Mouse (Mus musculus) myocyte (in vitro differentiated cells): Measurements from ENCODE around the gene Lypd1. TPM values are rescaled to one million over a fixed set of nuclear protein-coding genes. Genes with fewer than 3 reads are reported as not detected.

ENCODE experiments used
- H3K27me3 ChIP-seq: one replicate; pipeline ENCODE4 v1.6.1; 2011; ENCODE audit not compliant: control insufficient read depth, insufficient read depth, insufficient read length
- H3K36me3 ChIP-seq: one replicate; pipeline ENCODE4 v1.6.1; 2011; ENCODE audit not compliant: control insufficient read depth, insufficient read depth
- H3K4me2 ChIP-seq: one replicate; pipeline ENCODE4 v1.6.1; 2011; ENCODE audit warnings: low read depth, control low read depth
- H3K4me3 ChIP-seq: one replicate; pipeline ENCODE4 v1.5.1; 2011; ENCODE audit warnings: mild to moderate bottlenecking, control low read depth, moderate library complexity
- H3K79me2 ChIP-seq: one replicate; pipeline ENCODE4 v1.6.1; 2011; ENCODE audit not compliant: control insufficient read depth, insufficient read depth
- H3ac ChIP-seq: one replicate; pipeline ENCODE4 v1.6.1; 2011; ENCODE audit not compliant: control insufficient read depth, insufficient read length
- CEBPB ChIP-seq: IDR thresholded peaks from 2 replicates; pipeline ENCODE4 v1.6.1; 2011; ENCODE audit warnings: mild to moderate bottlenecking, moderate library complexity; ENCODE audit not compliant: poor library complexity, insufficient read depth, severe bottlenecking
- E2F4 ChIP-seq: IDR thresholded peaks from one replicate; pipeline ENCODE4 v1.6.1; 2011; ENCODE audit warnings: mild to moderate bottlenecking, control low read depth, moderate library complexity; ENCODE audit not compliant: insufficient read depth
- MAX ChIP-seq: IDR thresholded peaks from one replicate; pipeline ENCODE4 v1.6.1; 2011; ENCODE audit warnings: low read depth, mild to moderate bottlenecking, control low read depth
- MYOD1 ChIP-seq, 3 experiments: IDR thresholded peaks; one replicate each; pipeline ENCODE4 v1.6.1; 2011; ENCODE audit warnings: control low read depth in 2 of 3, low read depth in 2 of 3, mild to moderate bottlenecking in 2 of 3, moderate library complexity in 1 of 3; ENCODE audit not compliant: insufficient read length in 2 of 3, control insufficient read depth in 1 of 3
- MYOG ChIP-seq, 3 experiments: IDR thresholded peaks; one replicate each; pipeline ENCODE4 v1.6.1; 2011; ENCODE audit warnings: control low read depth in 2 of 3, low read depth in 2 of 3, mild to moderate bottlenecking in 2 of 3; ENCODE audit not compliant: insufficient read length in 2 of 3, control insufficient read depth in 1 of 3, insufficient read depth in 1 of 3
- POLR2A ChIP-seq: IDR thresholded peaks from one replicate; pipeline ENCODE4 v1.6.1; 2011; ENCODE audit warnings: low read depth, mild to moderate bottlenecking, control low read depth, moderate library complexity; ENCODE audit not compliant: insufficient read length
- POLR2AphosphoS2 ChIP-seq: IDR thresholded peaks from one replicate; pipeline ENCODE4 v1.6.1; 2011; ENCODE audit warnings: low read depth, control low read depth; ENCODE audit not compliant: insufficient read length
- REST ChIP-seq: IDR thresholded peaks from one replicate; pipeline ENCODE4 v1.6.1; 2011; ENCODE audit warnings: mild to moderate bottlenecking, control low read depth, moderate library complexity; ENCODE audit not compliant: insufficient read depth, insufficient read length
- SRF ChIP-seq: IDR thresholded peaks from one replicate; pipeline ENCODE4 v1.6.1; 2011; ENCODE audit warnings: low read depth; ENCODE audit not compliant: control insufficient read depth, insufficient read length
- TCF12 ChIP-seq: IDR thresholded peaks from one replicate; pipeline ENCODE4 v1.6.1; 2011; ENCODE audit warnings: mild to moderate bottlenecking, control low read depth; ENCODE audit not compliant: poor library complexity, insufficient read depth, severe bottlenecking
- TCF3 ChIP-seq: IDR thresholded peaks from one replicate; pipeline ENCODE4 v1.6.1; 2011; ENCODE audit warnings: low read depth, control low read depth; ENCODE audit not compliant: insufficient read length
- USF1 ChIP-seq: IDR thresholded peaks from one replicate; pipeline ENCODE4 v1.6.1; 2011; ENCODE audit warnings: low read depth, mild to moderate bottlenecking, control low read depth, moderate library complexity
- polyA plus RNA-seq: library from polyadenylated mRNA; unstranded; fragments of >200 nt; fragmentation: generic; extraction: Trizol; gene quantifications from one replicate; pipeline ENCODE4 v1.2.1, GENCODE M21; 2012; ENCODE audit warnings: missing spikeins

Gene Lypd1
- polyA plus RNA-seq: 0.11 TPM

DNA sequence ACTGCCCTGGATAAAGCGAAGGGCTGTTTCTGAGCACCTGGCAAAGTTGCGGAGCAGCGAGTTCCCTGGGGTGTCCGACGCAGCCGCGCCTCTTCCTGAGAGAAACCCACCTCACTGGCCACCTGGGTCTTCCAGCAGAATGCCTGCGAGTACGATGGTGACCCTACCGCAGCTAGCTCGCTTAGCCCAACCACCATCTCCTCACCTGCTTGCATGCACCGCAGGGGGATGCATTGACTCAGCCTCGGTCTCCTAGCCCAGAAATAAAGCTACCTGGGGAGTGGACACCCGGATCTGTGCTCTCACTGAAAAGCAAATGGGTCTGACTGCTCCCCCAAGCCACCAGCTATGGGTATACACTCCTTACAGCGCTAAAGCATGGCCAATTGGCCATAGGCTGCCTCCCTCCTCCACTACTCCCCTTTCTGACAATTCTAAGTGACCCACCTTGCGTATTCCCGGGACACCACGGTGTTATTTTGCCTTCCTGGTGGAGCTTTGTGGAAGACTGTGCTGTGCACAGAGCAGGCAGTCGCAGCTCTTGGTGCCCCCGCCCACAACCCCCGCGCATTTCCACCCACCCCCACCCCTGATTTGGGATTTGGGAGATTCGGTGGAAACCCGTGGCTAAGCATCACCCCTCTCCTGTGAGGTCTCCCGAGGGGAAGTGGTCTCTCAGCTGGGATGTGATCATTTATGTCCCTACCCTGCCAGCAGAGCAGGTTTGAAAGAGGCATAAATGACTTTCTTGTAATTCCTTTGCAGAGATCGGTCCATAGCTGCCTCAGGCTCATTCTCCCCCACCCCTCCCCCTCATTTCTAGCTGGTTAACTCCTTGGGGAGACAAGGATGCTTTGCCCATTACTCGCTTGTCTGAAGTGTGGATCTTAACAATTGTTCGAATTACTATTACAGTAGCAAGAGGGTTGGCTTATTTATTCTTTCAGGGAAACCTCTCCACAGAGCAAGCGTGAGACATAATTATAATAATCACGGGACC, at the start of gene Lypd1:
Lypd1 (minus strand) TSS at position 501 of the 1,000 bp plus-strand sequence.
- H3K4me3 ChIP-seq: no peak within 1 kb of the TSS

DNA sequence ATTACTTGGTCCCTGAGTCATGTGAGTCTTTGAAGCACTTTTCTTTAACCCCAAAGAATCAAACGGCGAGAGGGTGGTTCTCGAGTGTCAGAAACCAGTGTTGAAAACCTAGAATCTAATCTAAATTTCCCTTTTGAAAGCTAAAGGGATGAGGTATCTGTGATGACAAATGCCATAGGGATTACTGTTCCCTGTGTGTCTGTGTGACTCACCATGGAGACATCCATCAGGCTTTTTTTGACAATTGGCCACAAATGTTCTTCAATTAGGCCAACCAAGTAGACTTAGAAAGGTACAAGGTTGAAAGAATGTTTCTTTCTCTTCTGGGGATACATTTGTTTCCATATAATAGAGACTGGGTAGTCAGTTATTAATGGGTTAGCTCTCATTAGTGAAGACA, 38.1 kb upstream of the Lypd1 start:
- TF ChIP-seq MYOD1 (IDR thresholded peaks at IDR 0.05; ENCODE audit: control insufficient read depth in 1 of 3, insufficient read length in 2 of 3, low read depth in 2 of 3) (no peak), E2F4 (no peak), SRF (no peak), REST (no peak), POLR2AphosphoS2 (no peak), CEBPB (no peak), MYOG (IDR thresholded peaks at IDR 0.05; ENCODE audit: control insufficient read depth in 1 of 3, insufficient read depth in 1 of 3, insufficient read length in 2 of 3, low read depth in 2 of 3) (no peak), TCF12 (no peak), USF1 (no peak), TCF3 (no peak), MAX (no peak), POLR2A (no peak)
- Histone ChIP-seq H3K4me3 (no peak overlapping the region), H3K27me3 (no peaks in the 10 kb centered on the region), H3ac (no peak overlapping the region), H3K4me2 (no peak overlapping the region), H3K79me2 (no peaks in the 10 kb centered on the region), H3K36me3 (no peaks in the 10 kb centered on the region)

More for the DNA sequence above, at the start of gene Lypd1:
- no peak within 1 kb of the TSS for H3K4me2 ChIP-seq
- no peak within 1 kb of the TSS for H3ac ChIP-seq
- no peaks in the 10 kb centered on the region for H3K36me3 ChIP-seq
- no peaks in the 10 kb centered on the region for H3K79me2 ChIP-seq
- H3K27me3 ChIP-seq: peaks cover 23% of the 10 kb centered on the region
- TF ChIP-seq CEBPB (no peak), REST (no peak)

DNA sequence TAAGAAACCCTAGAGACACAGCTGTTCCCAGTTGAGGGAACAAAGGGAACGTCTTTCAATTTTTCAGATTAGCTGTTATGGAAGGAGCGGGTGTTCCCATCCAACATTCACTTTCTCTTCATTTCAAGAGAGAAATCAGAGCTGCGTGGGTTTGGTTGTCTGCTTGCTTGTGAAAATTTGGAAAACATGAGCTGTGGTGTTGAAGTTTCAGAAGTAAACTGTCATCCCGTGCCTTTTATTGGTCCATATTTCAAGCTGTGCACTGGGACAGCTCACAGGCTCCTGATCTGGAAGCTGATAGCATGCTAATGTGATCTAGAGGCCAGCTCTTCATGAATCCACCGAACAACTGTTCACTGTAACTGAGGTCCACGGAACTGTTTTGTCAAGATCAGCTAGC, 36.2 kb upstream of the Lypd1 start:
- Histone ChIP-seq H3K4me3 (no peak overlapping the region), H3K79me2 (no peaks in the 10 kb centered on the region), H3K4me2 (no peak overlapping the region), H3K27me3 (no peaks in the 10 kb centered on the region), H3K36me3 (no peaks in the 10 kb centered on the region), H3ac (no peak overlapping the region)
- TF ChIP-seq POLR2A: no peak
- TF ChIP-seq SRF: no peak
- no peak for TF ChIP-seq MYOG (IDR thresholded peaks at IDR 0.05; ENCODE audit: control insufficient read depth in 1 of 3, insufficient read depth in 1 of 3, insufficient read length in 2 of 3, low read depth in 2 of 3)
- no peak for TF ChIP-seq E2F4
- no peak for TF ChIP-seq REST
- TF ChIP-seq POLR2AphosphoS2: no peak
- no peak for TF ChIP-seq TCF12
- TF ChIP-seq TCF3: no peak
- no peak for TF ChIP-seq CEBPB

DNA sequence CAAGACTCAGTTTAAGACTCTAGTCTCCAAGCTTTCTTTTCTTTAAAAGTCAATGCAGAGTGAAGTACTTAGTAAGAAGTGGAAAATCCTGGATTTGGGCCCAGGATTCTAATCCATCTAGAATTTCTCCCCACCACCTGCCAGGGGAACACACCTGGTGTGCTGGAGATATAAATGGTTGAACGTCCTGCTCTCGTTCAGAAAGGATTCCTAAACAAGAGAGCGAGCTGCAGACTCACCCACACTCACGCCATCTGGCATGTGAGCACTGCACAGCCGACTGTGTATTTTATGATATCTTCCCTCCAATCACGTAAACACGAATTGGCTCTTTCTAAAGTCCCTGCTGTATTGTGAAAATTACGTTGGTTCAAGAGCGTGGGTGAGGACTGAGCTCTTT, 32.2 kb upstream of the Lypd1 start:
- TF ChIP-seq E2F4: no peak
- no peak for TF ChIP-seq SRF
- TF ChIP-seq MAX: no peak
- TF ChIP-seq POLR2A: no peak
- no peak for TF ChIP-seq REST
- no peak for TF ChIP-seq TCF12
- no peak for TF ChIP-seq MYOD1 (IDR thresholded peaks at IDR 0.05; ENCODE audit: control insufficient read depth in 1 of 3, insufficient read length in 2 of 3, low read depth in 2 of 3)
- no peak for TF ChIP-seq USF1
- TF ChIP-seq POLR2AphosphoS2: no peak
- no peak for TF ChIP-seq CEBPB
- TF ChIP-seq TCF3: no peak
- no peak for TF ChIP-seq MYOG (IDR thresholded peaks at IDR 0.05; ENCODE audit: control insufficient read depth in 1 of 3, insufficient read depth in 1 of 3, insufficient read length in 2 of 3, low read depth in 2 of 3)
- Histone ChIP-seq H3ac (no peak overlapping the region), H3K27me3 (no peaks in the 10 kb centered on the region), H3K36me3 (no peaks in the 10 kb centered on the region), H3K79me2 (no peaks in the 10 kb centered on the region), H3K4me2 (no peak overlapping the region), H3K4me3 (no peak overlapping the region)

DNA sequence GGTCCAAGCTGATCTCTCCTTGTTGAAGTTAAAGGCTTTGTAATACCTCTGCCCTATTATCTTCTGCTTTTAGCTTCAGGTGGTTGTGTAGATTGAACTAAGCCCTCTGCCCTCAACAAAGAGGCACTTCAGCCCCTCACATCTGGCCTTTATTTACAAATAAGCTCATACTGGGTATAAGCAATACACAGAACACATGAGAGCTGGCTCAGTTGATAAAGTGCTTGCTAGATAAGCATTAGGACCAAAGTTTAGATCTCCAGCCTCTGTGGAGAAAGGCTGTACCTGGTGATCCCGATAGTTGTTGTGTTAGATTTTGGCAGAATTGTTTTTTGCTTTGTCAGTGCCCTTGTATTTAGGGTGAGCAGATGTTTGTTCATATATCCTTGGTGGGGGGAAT, 30.4 kb upstream of the Lypd1 start:
- TF ChIP-seq MYOD1 (IDR thresholded peaks at IDR 0.05; ENCODE audit: control insufficient read depth in 1 of 3, insufficient read length in 2 of 3, low read depth in 2 of 3) (no peak), POLR2AphosphoS2 (no peak), MYOG (IDR thresholded peaks at IDR 0.05; ENCODE audit: control insufficient read depth in 1 of 3, insufficient read depth in 1 of 3, insufficient read length in 2 of 3, low read depth in 2 of 3) (no peak), CEBPB (no peak), E2F4 (no peak), TCF3 (no peak), TCF12 (no peak)
- Histone ChIP-seq H3K27me3 (no peaks in the 10 kb centered on the region), H3K36me3 (no peaks in the 10 kb centered on the region), H3K4me2 (no peak overlapping the region), H3ac (no peak overlapping the region), H3K4me3 (no peak overlapping the region), H3K79me2 (no peaks in the 10 kb centered on the region)
